ENCODE assay signal across 19 mouse cellular contexts in genomic region chr17:45790959-45791520, GRCm38 (mm10). TPM values are rescaled to one million over a fixed set of nuclear protein-coding genes. Genes with fewer than 3 reads are reported as not detected.
"Had no signal": no experiment of that assay in that cellular context is flagged by ENCODE, and none has a peak within 500 bp of the region (broad histone marks: within the 10 kb centered on the region; RNA-seq: fewer than 3 reads in every experiment).

No protein-coding gene starts in this region.

- H3K27ac ChIP-seq: limb, embryonic 15.5 days; liver, embryonic 12.5 days had no signal

- DNase-seq: kidney, adult 2 months; kidney, postnatal 25 days; layer of hippocampus, adult 9-11 months; layer of hippocampus, postnatal 36 days; lung, embryonic 14.5 days; lung, postnatal 10 days; right cerebral cortex, postnatal 14 days; thymus, adult 2 months; thymus, postnatal 25 days had no signal

- H3K4me3 ChIP-seq: limb, embryonic 15.5 days; liver, embryonic 12.5 days had no signal

- H3K27me3 ChIP-seq: limb, embryonic 15.5 days had no signal

- H3K9me3 ChIP-seq: limb, embryonic 15.5 days had no signal

- H3K4me1 ChIP-seq: liver, embryonic 12.5 days had no signal

- H3K4me2 ChIP-seq: limb, embryonic 15.5 days; liver, embryonic 12.5 days; lung, embryonic 14.5 days; midbrain, embryonic 11.5 days had no signal

- ATAC-seq: liver, embryonic 12.5 days; midbrain, embryonic 16.5 days had no signal

- H3K9ac ChIP-seq: limb, embryonic 15.5 days; liver, embryonic 12.5 days; lung, embryonic 14.5 days had no signal

- H3K36me3 ChIP-seq: limb, embryonic 15.5 days; liver, embryonic 12.5 days had no signal

RNA-seq across cellular contexts. Expression of gene 1600014C23Rik, which starts 57.4 kb away (rescaled TPM):
- total RNA-seq: layer of hippocampus, postnatal 36 days; megakaryocyte, adult 5-6 weeks had no signal
- polyA plus RNA-seq: kidney, adult 2 months; kidney, embryonic 16.5 days; limb, embryonic 11.5 days; limb, embryonic 15.5 days; liver, embryonic 12.5 days; liver, embryonic 16.5 days; lung, embryonic 14.5 days; midbrain, embryonic 16.5 days; neural tube, embryonic 14.5 days; thymus, adult 2 months; urinary bladder, adult 2 months had no signal
